Mouse (Mus musculus): ENCODE data around the gene Magi2. TPM values are rescaled to one million over a fixed set of nuclear protein-coding genes. Genes with fewer than 3 reads are reported as not detected.

Gene Magi2
- polyA plus RNA-seq, 1 experiment from 2014 or later, result 4.6 TPM

DNA sequence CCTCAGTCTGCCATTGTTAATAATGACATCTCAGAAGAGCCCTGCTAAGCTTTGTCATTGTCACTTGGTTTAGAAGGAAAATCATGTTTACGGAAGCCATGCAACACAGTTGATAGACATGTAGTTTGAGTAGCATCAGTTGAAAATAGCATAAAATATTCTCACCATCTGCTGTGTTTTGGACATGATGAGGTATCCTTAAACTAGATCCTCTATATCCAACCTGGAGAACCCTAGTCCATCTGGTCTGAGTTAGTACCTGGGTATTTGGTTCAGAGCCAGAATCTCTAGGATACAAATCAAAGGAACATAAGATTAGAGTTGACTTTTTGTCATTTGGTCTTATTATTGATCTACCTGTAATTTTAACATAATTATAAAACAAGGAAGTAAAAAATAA, 385.0 kb downstream of the Magi2 start:
- DNase-seq (ENCODE audit: low spot score, missing footprints), result no peak
- WGBS, result 82% methylated on average over 1 of the region's 1 CpGs
- H3K9ac ChIP-seq (ENCODE audit: low read length), result no peak overlapping the region
- no peak overlapping the region for H3K4me2 ChIP-seq
- no peaks in the 10 kb centered on the region for H3K36me3 ChIP-seq (ENCODE audit: control insufficient read depth, insufficient read depth, low read length)
- H3K9me3 ChIP-seq (ENCODE audit: control insufficient read depth, low read length), result no peaks in the 10 kb centered on the region
- no peak overlapping the region for H3K4me3 ChIP-seq (ENCODE audit: low read depth, low read length)
- H3K4me1 ChIP-seq (ENCODE audit: control insufficient read depth, insufficient read depth, low read length), result no peaks in the 10 kb centered on the region
- H3K27ac ChIP-seq (ENCODE audit: low read depth, low read length), result no peak overlapping the region
- no peaks in the 10 kb centered on the region for H3K27me3 ChIP-seq (ENCODE audit: control insufficient read depth, insufficient read depth, low read length)
- ATAC-seq (ENCODE audit: low FRiP score), result no peak

DNA sequence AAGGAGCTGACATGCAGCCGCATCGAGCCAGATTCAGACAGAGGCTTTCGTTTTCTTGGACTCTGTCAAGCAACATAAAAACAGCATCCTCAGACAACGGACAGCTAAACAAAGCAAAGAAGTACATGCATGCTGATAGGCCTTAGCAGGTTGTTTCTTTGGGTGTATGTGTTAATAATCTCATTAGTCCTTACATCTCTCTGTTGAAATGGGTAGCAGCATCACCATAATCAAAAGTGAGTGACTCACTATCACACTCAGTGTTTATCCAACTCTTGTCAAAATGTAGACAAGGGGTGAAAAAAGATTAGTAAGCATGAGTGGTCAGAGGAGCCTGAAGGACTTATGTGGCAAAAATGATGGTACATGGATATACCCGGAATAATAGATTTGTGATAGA, 394.8 kb downstream of the Magi2 start:
- Histone ChIP-seq H3K36me3 (ENCODE audit: control insufficient read depth, insufficient read depth, low read length) (no peaks in the 10 kb centered on the region), H3K27me3 (ENCODE audit: control insufficient read depth, insufficient read depth, low read length) (no peaks in the 10 kb centered on the region), H3K27ac (ENCODE audit: low read depth, low read length) (no peak overlapping the region), H3K4me1 (ENCODE audit: control insufficient read depth, insufficient read depth, low read length) (no peaks in the 10 kb centered on the region), H3K9ac (ENCODE audit: low read length) (no peak overlapping the region), H3K4me2 (no peak overlapping the region), H3K4me3 (ENCODE audit: low read depth, low read length) (no peak overlapping the region), H3K9me3 (ENCODE audit: control insufficient read depth, low read length) (no peaks in the 10 kb centered on the region)
- 72% methylated on average over 5 of the region's 5 CpGs for WGBS
- DNase-seq (ENCODE audit: low spot score, missing footprints), result no peak
- no peak for ATAC-seq (ENCODE audit: low FRiP score)

DNA sequence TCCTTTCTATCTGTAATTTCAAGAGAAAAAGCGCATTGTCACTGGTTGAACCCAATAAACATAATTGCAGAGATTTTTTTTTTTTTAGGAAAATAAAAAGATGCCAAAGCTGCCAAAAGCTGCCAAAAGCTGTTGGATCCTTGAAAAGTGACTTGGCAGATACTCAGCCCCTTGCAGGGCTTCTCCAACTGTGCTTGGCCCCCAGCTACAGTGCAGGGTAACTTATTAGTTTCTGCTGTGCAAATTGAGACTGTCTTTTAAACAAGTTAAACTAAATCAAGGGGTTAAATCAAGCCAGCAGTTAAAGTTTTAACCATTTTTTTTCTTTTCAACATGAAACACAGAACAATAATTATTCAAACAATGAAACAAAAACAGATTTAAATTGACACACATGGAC, 407.1 kb downstream of the Magi2 start:
- H3K4me3 ChIP-seq (ENCODE audit: low read depth, low read length), result no peak overlapping the region
- no peak overlapping the region for H3K27ac ChIP-seq (ENCODE audit: low read depth, low read length)
- no peaks in the 10 kb centered on the region for H3K36me3 ChIP-seq (ENCODE audit: control insufficient read depth, insufficient read depth, low read length)
- ATAC-seq (ENCODE audit: low FRiP score) (no peak), DNase-seq (ENCODE audit: low spot score, missing footprints) (no peak)
- WGBS, result 92% methylated on average over 1 of the region's 1 CpGs
- no peak overlapping the region for H3K4me2 ChIP-seq
- no peak overlapping the region for H3K9ac ChIP-seq (ENCODE audit: low read length)
- H3K27me3 ChIP-seq (ENCODE audit: control insufficient read depth, insufficient read depth, low read length), result no peaks in the 10 kb centered on the region
- no peaks in the 10 kb centered on the region for H3K4me1 ChIP-seq (ENCODE audit: control insufficient read depth, insufficient read depth, low read length)
- H3K9me3 ChIP-seq (ENCODE audit: control insufficient read depth, low read length), result no peaks in the 10 kb centered on the region

DNA sequence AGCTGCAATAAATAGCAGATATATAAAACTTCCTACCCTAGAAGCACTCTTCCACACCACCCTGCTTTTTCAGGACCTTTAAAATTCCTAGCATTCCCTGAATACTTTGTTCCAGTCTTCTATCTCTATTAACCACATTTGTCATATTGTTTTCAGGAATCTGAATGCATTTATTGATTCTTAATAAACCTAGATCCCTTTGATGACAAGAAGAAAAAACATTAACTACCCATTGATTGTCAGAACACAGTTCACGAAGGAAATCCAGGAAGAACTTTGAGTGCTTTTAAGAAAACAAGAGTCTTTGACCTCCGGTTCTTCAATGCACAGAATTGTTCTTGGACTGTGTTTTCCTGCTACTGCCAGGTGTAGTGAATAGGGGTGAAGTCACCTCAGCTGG, 411.0 kb downstream of the Magi2 start:
- DNase-seq (ENCODE audit: low spot score, missing footprints) (peak; percentile 54), ATAC-seq (ENCODE audit: low FRiP score) (no peak)
- H3K36me3 ChIP-seq (ENCODE audit: control insufficient read depth, insufficient read depth, low read length), result no peaks in the 10 kb centered on the region
- no peak overlapping the region for H3K4me3 ChIP-seq (ENCODE audit: low read depth, low read length)
- WGBS, result 73% methylated on average over 2 of the region's 2 CpGs
- H3K9ac ChIP-seq (ENCODE audit: low read length), result no peak overlapping the region
- no peaks in the 10 kb centered on the region for H3K9me3 ChIP-seq (ENCODE audit: control insufficient read depth, low read length)
- H3K4me2 ChIP-seq, result no peak overlapping the region
- no peaks in the 10 kb centered on the region for H3K27me3 ChIP-seq (ENCODE audit: control insufficient read depth, insufficient read depth, low read length)
- no peak overlapping the region for H3K27ac ChIP-seq (ENCODE audit: low read depth, low read length)
- no peaks in the 10 kb centered on the region for H3K4me1 ChIP-seq (ENCODE audit: control insufficient read depth, insufficient read depth, low read length)

DNA sequence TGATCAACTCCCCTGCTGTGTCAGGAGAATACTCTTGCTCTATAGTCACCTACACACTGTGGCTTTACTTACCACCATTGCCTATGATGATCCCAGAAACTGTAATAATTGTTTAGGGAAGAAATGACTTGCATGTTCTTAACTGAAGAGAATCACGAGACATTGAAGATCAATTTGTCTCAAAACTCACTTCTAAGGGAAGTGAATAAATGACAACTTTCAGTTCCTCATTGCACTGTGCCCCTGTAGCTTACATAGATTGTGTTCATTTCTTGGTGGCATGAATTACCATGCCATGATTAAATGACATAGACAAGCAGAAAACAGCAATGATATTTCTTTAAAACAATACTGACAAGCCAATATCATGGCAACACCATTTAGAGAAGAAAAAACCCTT, 429.1 kb downstream of the Magi2 start:
- 75% methylated on average over 1 of the region's 1 CpGs for WGBS
- no peak overlapping the region for H3K27ac ChIP-seq (ENCODE audit: low read depth, low read length)
- no peak overlapping the region for H3K9ac ChIP-seq (ENCODE audit: low read length)
- H3K36me3 ChIP-seq (ENCODE audit: control insufficient read depth, insufficient read depth, low read length), result no peaks in the 10 kb centered on the region
- H3K27me3 ChIP-seq (ENCODE audit: control insufficient read depth, insufficient read depth, low read length), result no peaks in the 10 kb centered on the region
- no peak for DNase-seq (ENCODE audit: low spot score, missing footprints)
- H3K4me2 ChIP-seq, result no peak overlapping the region
- H3K9me3 ChIP-seq (ENCODE audit: control insufficient read depth, low read length), result no peaks in the 10 kb centered on the region
- H3K4me3 ChIP-seq (ENCODE audit: low read depth, low read length), result no peak overlapping the region
- H3K4me1 ChIP-seq (ENCODE audit: control insufficient read depth, insufficient read depth, low read length), result no peaks in the 10 kb centered on the region
- no peak for ATAC-seq (ENCODE audit: low FRiP score)

DNA sequence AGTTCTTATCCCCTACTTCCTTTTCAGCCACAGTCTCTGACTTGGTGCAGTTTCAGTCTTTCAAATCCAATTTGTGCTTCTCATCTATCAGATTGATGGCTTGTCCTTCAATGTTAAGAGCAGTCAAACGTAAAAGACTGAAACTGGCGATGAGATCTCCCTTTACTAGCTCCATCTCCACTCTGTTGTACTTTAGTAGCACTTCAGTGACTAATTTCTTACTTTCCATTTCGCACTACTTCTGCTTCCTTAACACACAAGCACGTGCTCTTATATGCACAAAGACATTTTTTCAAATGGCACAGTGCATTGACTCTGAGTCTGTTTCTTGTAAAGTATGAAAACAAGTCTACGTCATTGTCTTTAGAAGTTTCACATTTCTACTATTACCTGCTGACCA, 439.6 kb downstream of the Magi2 start:
- Histone ChIP-seq H3K9ac (ENCODE audit: low read length) (no peak overlapping the region), H3K4me2 (no peak overlapping the region), H3K27me3 (ENCODE audit: control insufficient read depth, insufficient read depth, low read length) (no peaks in the 10 kb centered on the region), H3K36me3 (ENCODE audit: control insufficient read depth, insufficient read depth, low read length) (no peaks in the 10 kb centered on the region), H3K4me3 (ENCODE audit: low read depth, low read length) (no peak overlapping the region), H3K4me1 (ENCODE audit: control insufficient read depth, insufficient read depth, low read length) (no peaks in the 10 kb centered on the region), H3K27ac (ENCODE audit: low read depth, low read length) (no peak overlapping the region), H3K9me3 (ENCODE audit: control insufficient read depth, low read length) (no peaks in the 10 kb centered on the region)
- WGBS, result 87% methylated on average over 5 of the region's 5 CpGs
- no peak for ATAC-seq (ENCODE audit: low FRiP score)
- no peak for DNase-seq (ENCODE audit: low spot score, missing footprints)

DNA sequence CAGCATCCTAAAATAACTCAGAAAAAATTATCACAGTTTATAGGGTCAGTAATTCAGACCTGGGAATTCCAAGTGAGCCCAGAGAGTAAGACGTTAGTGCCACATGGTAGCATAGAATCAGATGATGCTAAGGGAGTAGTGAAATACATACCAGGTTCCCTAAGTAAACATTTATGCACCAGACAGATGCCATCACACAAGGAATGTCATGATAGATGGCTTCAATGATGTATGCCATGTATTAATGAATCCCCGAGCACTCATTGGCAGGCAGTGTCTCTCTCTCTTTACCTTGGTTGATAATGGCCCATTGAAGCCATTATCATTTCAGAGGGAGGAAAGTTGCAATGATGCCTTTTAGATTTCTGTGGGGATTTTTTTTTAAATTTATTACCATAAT, 490.5 kb downstream of the Magi2 start:
- Histone ChIP-seq H3K9ac (ENCODE audit: low read length) (no peak overlapping the region), H3K36me3 (ENCODE audit: control insufficient read depth, insufficient read depth, low read length) (no peaks in the 10 kb centered on the region), H3K27ac (ENCODE audit: low read depth, low read length) (no peak overlapping the region), H3K4me3 (ENCODE audit: low read depth, low read length) (no peak overlapping the region), H3K9me3 (ENCODE audit: control insufficient read depth, low read length) (no peaks in the 10 kb centered on the region), H3K4me2 (no peak overlapping the region), H3K4me1 (ENCODE audit: control insufficient read depth, insufficient read depth, low read length) (no peaks in the 10 kb centered on the region), H3K27me3 (ENCODE audit: control insufficient read depth, insufficient read depth, low read length) (no peaks in the 10 kb centered on the region)
- no peak for DNase-seq (ENCODE audit: low spot score, missing footprints)
- WGBS, result 92% methylated on average over 2 of the region's 2 CpGs
- no peak for ATAC-seq (ENCODE audit: low FRiP score)

DNA sequence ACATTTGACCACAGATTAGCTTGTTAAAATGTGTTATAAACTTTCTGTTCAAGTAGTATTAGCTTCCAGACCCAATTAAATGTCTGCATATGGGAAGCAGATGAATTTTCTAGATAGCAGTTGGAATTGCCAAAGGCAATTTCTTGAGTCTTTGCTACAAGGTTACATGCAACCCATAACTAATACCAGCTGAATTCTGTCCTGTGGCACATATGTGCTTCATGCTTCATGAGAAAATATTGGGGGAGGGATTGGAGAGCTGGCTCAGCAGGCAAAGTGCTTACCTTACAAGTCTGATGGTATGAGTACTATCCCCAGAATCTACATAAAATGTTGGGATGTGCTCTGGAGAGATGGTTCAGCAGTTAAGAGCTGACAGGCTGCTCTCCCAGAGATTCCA, 499.4 kb downstream of the Magi2 start:
- DNase-seq (ENCODE audit: low spot score, missing footprints), result no peak
- Histone ChIP-seq H3K27ac (ENCODE audit: low read depth, low read length) (no peak overlapping the region), H3K36me3 (ENCODE audit: control insufficient read depth, insufficient read depth, low read length) (no peaks in the 10 kb centered on the region), H3K9me3 (ENCODE audit: control insufficient read depth, low read length) (no peaks in the 10 kb centered on the region), H3K4me1 (ENCODE audit: control insufficient read depth, insufficient read depth, low read length) (no peaks in the 10 kb centered on the region), H3K9ac (ENCODE audit: low read length) (no peak overlapping the region), H3K27me3 (ENCODE audit: control insufficient read depth, insufficient read depth, low read length) (no peaks in the 10 kb centered on the region), H3K4me2 (no peak overlapping the region), H3K4me3 (ENCODE audit: low read depth, low read length) (no peak overlapping the region)
- ATAC-seq (ENCODE audit: low FRiP score), result no peak

DNA sequence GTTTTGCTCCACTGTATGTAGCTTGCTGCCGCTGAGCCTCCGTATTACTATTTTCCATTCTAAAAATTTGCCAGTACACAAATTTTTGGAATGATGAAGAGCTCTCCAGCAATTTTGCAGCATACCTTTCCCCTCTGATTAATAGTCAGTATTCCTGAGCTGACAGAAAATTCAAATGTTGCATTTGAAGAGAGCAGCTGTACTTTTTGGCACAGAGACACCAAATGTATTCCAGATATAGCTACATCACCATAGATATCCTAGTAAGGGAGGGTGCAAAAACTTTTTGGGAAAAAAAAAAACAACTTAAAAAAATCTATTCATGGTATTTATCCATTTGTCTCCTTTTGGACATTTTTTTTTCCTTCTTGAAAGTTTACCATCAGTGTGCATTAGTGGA, 518.5 kb downstream of the Magi2 start:
- 96% methylated on average over 2 of the region's 2 CpGs for WGBS
- H3K4me1 ChIP-seq (ENCODE audit: control insufficient read depth, insufficient read depth, low read length), result peaks cover 9% of the 10 kb centered on the region
- DNase-seq (ENCODE audit: low spot score, missing footprints), result no peak
- no peaks in the 10 kb centered on the region for H3K9me3 ChIP-seq (ENCODE audit: control insufficient read depth, low read length)
- ATAC-seq (ENCODE audit: low FRiP score), result no peak
- H3K27ac ChIP-seq (ENCODE audit: low read depth, low read length), result no peak overlapping the region
- H3K27me3 ChIP-seq (ENCODE audit: control insufficient read depth, insufficient read depth, low read length), result no peaks in the 10 kb centered on the region
- H3K4me3 ChIP-seq (ENCODE audit: low read depth, low read length), result no peak overlapping the region
- no peak overlapping the region for H3K4me2 ChIP-seq
- H3K9ac ChIP-seq (ENCODE audit: low read length), result no peak overlapping the region
- no peaks in the 10 kb centered on the region for H3K36me3 ChIP-seq (ENCODE audit: control insufficient read depth, insufficient read depth, low read length)

DNA sequence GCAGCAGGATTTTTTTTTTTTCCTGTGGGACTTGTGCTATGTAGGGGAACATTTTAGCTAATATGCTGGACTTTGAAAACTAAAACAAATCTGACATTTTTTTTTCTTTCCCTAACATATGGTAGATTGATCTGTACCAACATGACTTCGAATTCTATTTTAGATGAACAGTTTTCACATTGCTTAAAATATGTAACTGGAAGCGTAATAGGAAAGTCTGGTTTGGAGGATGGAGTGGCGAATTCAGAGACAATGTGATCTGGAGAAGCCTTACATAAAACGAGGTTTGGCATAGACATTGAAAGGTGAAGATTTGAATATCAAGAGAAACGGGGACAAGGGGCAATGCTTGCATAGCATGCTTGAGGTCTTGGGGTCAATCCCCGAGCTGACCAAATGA, 519.1 kb downstream of the Magi2 start:
- Histone ChIP-seq H3K9me3 (ENCODE audit: control insufficient read depth, low read length) (no peaks in the 10 kb centered on the region), H3K4me3 (ENCODE audit: low read depth, low read length) (no peak overlapping the region), H3K9ac (ENCODE audit: low read length) (no peak overlapping the region), H3K36me3 (ENCODE audit: control insufficient read depth, insufficient read depth, low read length) (no peaks in the 10 kb centered on the region), H3K4me2 (no peak overlapping the region), H3K27ac (ENCODE audit: low read depth, low read length) (no peak overlapping the region), H3K4me1 (ENCODE audit: control insufficient read depth, insufficient read depth, low read length) (peaks cover 9% of the 10 kb centered on the region), H3K27me3 (ENCODE audit: control insufficient read depth, insufficient read depth, low read length) (no peaks in the 10 kb centered on the region)
- ATAC-seq (ENCODE audit: low FRiP score) (no peak), DNase-seq (ENCODE audit: low spot score, missing footprints) (peak; percentile 88)
- 29% methylated on average over 6 of the region's 6 CpGs for WGBS
